Mouse (Mus musculus) heart, adult 2 months (tissue): ENCODE results near the gene Ddx47. TPM values are rescaled to one million over a fixed set of nuclear protein-coding genes. Genes with fewer than 3 reads are reported as not detected.

Experiments
- DNase-seq, 2 experiments: peaks; one replicate each; pipeline ENCODE4 v3.0.0; 2021
- H3K27ac ChIP-seq: fragments of 200-600 bp; 2 replicates; pipeline ENCODE4 v1.8.1; 2022
- H3K27me3 ChIP-seq: fragments of 200-500 bp; 2 replicates; pipeline ENCODE4 v1.6.1; 2012; ENCODE audit warnings: mild to moderate bottlenecking, low read length, inconsistent platforms, mixed read lengths; ENCODE audit not compliant: control insufficient read depth, insufficient read depth
- H3K36me3 ChIP-seq: fragments of 200-500 bp; 2 replicates; pipeline ENCODE4 v1.6.1; 2012; ENCODE audit warnings: low read length, inconsistent platforms; ENCODE audit not compliant: control insufficient read depth, insufficient read depth
- H3K4me1 ChIP-seq: fragments of 200-500 bp; 2 replicates; pipeline ENCODE4 v1.6.1; 2011; ENCODE audit warnings: low read length; ENCODE audit not compliant: control insufficient read depth, insufficient read depth
- H3K4me3 ChIP-seq: fragments of 200-600 bp; 2 replicates; pipeline ENCODE4 v1.8.1; 2022
- H3K79me2 ChIP-seq: fragments of 200-500 bp; replicated peaks from 2 replicates; pipeline ENCODE4 v1.6.1; 2012; ENCODE audit warnings: mild to moderate bottlenecking, inconsistent platforms, low read length, moderate library complexity, mixed read lengths; ENCODE audit not compliant: control insufficient read depth, insufficient read depth
- H3K9ac ChIP-seq: fragments of 200-500 bp; 2 replicates; pipeline ENCODE4 v1.6.1; 2012; ENCODE audit warnings: low read depth, mild to moderate bottlenecking, control low read depth, inconsistent platforms, low read length, mixed read lengths
- CTCF ChIP-seq: fragments of 200-600 bp; IDR thresholded peaks from 2 replicates; pipeline ENCODE4 v1.8.1; 2022; ENCODE audit warnings: antibody characterized with exemption, mild to moderate bottlenecking, moderate library complexity
- EP300 ChIP-seq: fragments of 200-500 bp; IDR thresholded peaks from 2 replicates; pipeline ENCODE4 v1.6.1; 2011; ENCODE audit warnings: low read depth, low read length, control low read depth; ENCODE audit not compliant: insufficient read depth
- POLR2A ChIP-seq: fragments of 200-500 bp; IDR thresholded peaks from 2 replicates; pipeline ENCODE4 v1.6.1; 2011; ENCODE audit warnings: mild to moderate bottlenecking, low read depth, low read length, control low read depth; ENCODE audit not compliant: insufficient read depth
- WGBS: fragments of 180-500 bp; shearing (Covaris S2); methylation state at CpG from one replicate; pipeline ENCODE4 v1.1.7; 2018; 5-methylcytosine and 5-hydroxymethylcytosine counted together
- intact Hi-C: fragments of 180-260 bp; cut with DNase I; formaldehyde crosslinking; loops from one replicate; pipeline ENCODE4 v1.15.1; 2025
- polyA plus RNA-seq: library from polyadenylated mRNA; depleted of rRNA; stranded (reverse); fragments of >200 nt; gene quantifications from 2 replicates; pipeline ENCODE4 v1.2.3, GENCODE M21; 2012
- total RNA-seq, 2 experiments: library from RNA; stranded (reverse); gene quantifications; 2 replicates each; pipeline ENCODE4 v1.2.3; 2021

Ddx47 gene
- total and polyA plus RNA-seq, 3 experiments: 32.2 to 40.3 (median 38.1) TPM

DNA sequence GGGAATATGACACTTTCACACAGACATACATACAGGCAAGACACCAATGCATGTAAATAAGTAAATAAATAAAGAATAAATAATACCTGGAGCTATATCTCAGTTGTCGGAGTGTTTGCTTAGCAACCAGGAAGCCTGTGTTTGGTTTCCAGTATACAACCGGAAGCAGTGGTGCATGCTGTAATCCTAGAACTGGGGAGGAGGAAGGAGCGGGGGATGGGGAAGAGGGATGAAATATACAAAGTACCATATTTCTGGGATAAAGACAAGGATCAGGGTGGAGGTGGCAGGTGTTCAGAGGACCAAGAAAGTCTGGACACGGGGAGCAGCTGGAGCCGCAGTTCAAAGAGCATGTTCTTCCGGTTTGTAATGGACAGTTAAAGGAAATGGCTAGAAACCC, 37.1 kb downstream of the Ddx47 start:
- Histone ChIP-seq H3K79me2 (no peaks in the 10 kb centered on the region), H3K27me3 (no peaks in the 10 kb centered on the region), H3K4me1 (no peaks in the 10 kb centered on the region; the same call in 1 of the 2 replicates), H3K27ac (no peak overlapping the region), H3K36me3 (no peaks in the 10 kb centered on the region), H3K9ac (no peak overlapping the region), H3K4me3 (no peak overlapping the region)
- TF ChIP-seq POLR2A: no peak
- TF ChIP-seq CTCF: no peak
- no peak for TF ChIP-seq EP300
- no peak for DNase-seq
- intact Hi-C loops: no loop called here
- 67% methylated on average over 6 of the region's 6 CpGs for WGBS

- TF ChIP-seq POLR2A (no peak), EP300 (no peak), CTCF (no peak)
- Histone ChIP-seq H3K4me3 (no peak overlapping the region), H3K79me2 (no peaks in the 10 kb centered on the region), H3K36me3 (no peaks in the 10 kb centered on the region), H3K27ac (no peak overlapping the region), H3K27me3 (no peaks in the 10 kb centered on the region), H3K9ac (no peak overlapping the region), H3K4me1 (no peaks in the 10 kb centered on the region; the same call in 1 of the 2 replicates)
- DNase-seq: peak; percentile 24 to 56
- intact Hi-C loops: no loop called here
- WGBS: 47% methylated on average over 16 of the region's 16 CpGs
These were observed 37.5 kb downstream of the Ddx47 start for GRCm38 (mm10) chr6:135048956-135049355.

GRCm38 (mm10) chr6:135053789-135054188, 42.4 kb downstream of the Ddx47 start:
- Histone ChIP-seq H3K36me3 (no peaks in the 10 kb centered on the region), H3K4me1 (no peaks in the 10 kb centered on the region; the same call in 1 of the 2 replicates), H3K9ac (no peak overlapping the region), H3K27ac (no peak overlapping the region), H3K27me3 (no peaks in the 10 kb centered on the region), H3K4me3 (no peak overlapping the region), H3K79me2 (no peaks in the 10 kb centered on the region)
- TF ChIP-seq CTCF (no peak), EP300 (no peak), POLR2A (no peak)
- DNase-seq: no peak
- 80% methylated on average over 3 of the region's 3 CpGs for WGBS
- intact Hi-C loops: no loop called here

DNA sequence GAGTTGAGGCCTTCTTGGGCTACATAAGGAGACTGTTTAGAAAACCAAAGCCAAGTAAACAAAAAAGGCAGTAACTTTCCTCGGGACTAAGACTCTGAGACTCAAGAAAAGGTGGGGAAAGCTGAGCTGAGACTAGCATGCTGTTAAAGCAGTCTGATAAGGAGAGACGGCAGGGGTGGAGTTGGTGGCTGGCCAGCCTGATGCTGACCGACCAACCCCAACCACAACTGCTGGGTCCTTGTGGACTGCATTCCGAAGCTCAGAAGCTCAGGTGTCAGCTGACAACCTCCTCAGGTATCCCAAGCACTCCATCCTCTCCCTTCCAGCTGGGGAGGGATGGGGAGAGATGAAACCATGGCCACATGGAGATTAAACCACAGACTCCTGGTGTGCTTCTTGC, 44.5 kb downstream of the Ddx47 start:
- Histone ChIP-seq H3K27me3 (no peaks in the 10 kb centered on the region), H3K4me1 (no peaks in the 10 kb centered on the region), H3K79me2 (no peaks in the 10 kb centered on the region), H3K4me3 (no peak overlapping the region), H3K27ac (no peak overlapping the region), H3K9ac (no peak overlapping the region), H3K36me3 (no peaks in the 10 kb centered on the region)
- no peak for DNase-seq
- TF ChIP-seq CTCF (no peak), POLR2A (no peak), EP300 (no peak)
- intact Hi-C loops: no loop called here
- 49% methylated on average over 4 of the region's 4 CpGs for WGBS

GRCm38 (mm10) chr6:135060728-135061127, 49.3 kb downstream of the Ddx47 start:
- WGBS: 91% methylated on average over 4 of the region's 4 CpGs
- intact Hi-C loops: no loop called here

DNA sequence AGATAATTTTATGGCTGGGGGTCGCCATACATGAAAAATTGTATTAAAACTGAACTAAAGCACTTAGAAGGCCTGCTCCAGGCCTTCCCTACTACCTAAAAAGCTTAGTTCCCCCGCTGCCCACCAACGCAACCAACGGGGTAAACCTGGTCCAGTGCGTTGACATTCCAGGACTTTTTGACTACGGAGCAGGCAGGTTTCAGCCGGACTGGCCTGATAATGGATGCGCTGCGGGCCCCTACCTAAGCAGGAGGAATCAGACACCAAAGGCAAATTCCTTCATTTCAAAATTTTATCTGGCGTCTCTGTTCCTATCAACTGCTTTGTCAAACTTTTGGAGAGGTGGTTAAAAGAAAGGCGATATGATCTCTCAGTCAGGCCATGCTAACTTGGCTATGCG, 53.2 kb downstream of the Ddx47 start:
- no peak for TF ChIP-seq POLR2A
- TF ChIP-seq EP300: no peak
- TF ChIP-seq CTCF: no peak
- H3K36me3 ChIP-seq: no peaks in the 10 kb centered on the region
- no peaks in the 10 kb centered on the region for H3K79me2 ChIP-seq
- DNase-seq: no peak
- no peak overlapping the region for H3K9ac ChIP-seq
- 91% methylated on average over 12 of the region's 12 CpGs for WGBS
- intact Hi-C loops: no loop called here
- no peaks in the 10 kb centered on the region; the same call in 1 of the 2 replicates for H3K4me1 ChIP-seq
- H3K4me3 ChIP-seq: no peak overlapping the region
- no peak overlapping the region for H3K27ac ChIP-seq
- H3K27me3 ChIP-seq: no peaks in the 10 kb centered on the region

More at GRCm38 (mm10) chr6:135060728-135061127, 49.3 kb downstream of the Ddx47 start:
- TF ChIP-seq CTCF (no peak), POLR2A (no peak), EP300 (no peak)
- Histone ChIP-seq H3K79me2 (no peaks in the 10 kb centered on the region), H3K4me3 (no peak overlapping the region), H3K36me3 (no peaks in the 10 kb centered on the region), H3K4me1 (no peaks in the 10 kb centered on the region), H3K27me3 (no peaks in the 10 kb centered on the region), H3K9ac (no peak overlapping the region), H3K27ac (no peak overlapping the region)
- no peak for DNase-seq
